Comparison of ENCODE assay signal across 11 mouse cellular contexts in genomic region chr1:188101832-188102231, GRCm38 (mm10).
"Had no signal": no experiment of that assay in that cellular context is flagged by ENCODE, and none has a peak within 500 bp of the region (broad histone marks: within the 10 kb centered on the region; RNA-seq: fewer than 3 reads in every experiment).

No protein-coding gene starts in this region.

- H3K36me3 ChIP-seq: limb, embryonic 13.5 days; midbrain, embryonic 10.5 days had no signal

- H3K27me3 ChIP-seq: limb, embryonic 13.5 days had no signal

- DNase-seq: kidney, postnatal 14 days; left cerebral cortex, postnatal 4 days; lung, adult 18-20 months; midbrain, embryonic 14.5 days; right cerebral cortex, adult 18-20 months; right cerebral cortex, postnatal 25 days; thymus, postnatal 36 days had no signal

- H3K9ac ChIP-seq: limb, embryonic 13.5 days; liver, embryonic 14.5 days had no signal

- H3K4me3 ChIP-seq: limb, embryonic 13.5 days; midbrain, embryonic 10.5 days; myocyte had no signal

- H3K27ac ChIP-seq: limb, embryonic 13.5 days; liver, embryonic 14.5 days; midbrain, embryonic 10.5 days had no signal

- H3K4me1 ChIP-seq: limb, embryonic 13.5 days had no signal

- H3K9me3 ChIP-seq: limb, embryonic 13.5 days; midbrain, embryonic 10.5 days had no signal

- H3K4me2 ChIP-seq: limb, embryonic 13.5 days had no signal
